Mouse (Mus musculus) stomach, postnatal 0 days (tissue): ENCODE data around the gene Gm45062.

Source experiments
- CTCF ChIP-seq: IDR thresholded peaks from 2 replicates; pipeline ENCODE4 v1.5.1; 2016; ENCODE audit warnings: antibody characterized with exemption, low read depth, mild to moderate bottlenecking, moderate library complexity
- EP300 ChIP-seq: optimal IDR thresholded peaks from 2 replicates; pipeline ENCODE3; 2016; ENCODE audit warnings: antibody characterized with exemption

- no peak for TF ChIP-seq EP300
- no peak for TF ChIP-seq CTCF
Observed at GRCm38 (mm10) chr6:8351507-8351906, 92.3 kb downstream of the Gm45062 start.
